Mouse (Mus musculus) intestine, postnatal 0 days (tissue): ENCODE measurements around the gene Sars2. TPM values are rescaled to one million over a fixed set of nuclear protein-coding genes. Genes with fewer than 3 reads are reported as not detected.

Source experiments
- ATAC-seq: fragments of 200-750 bp; cut with Nextera tagmentation; 2 replicates; pipeline ENCODE4 v1.8.0; 2017; ENCODE audit warnings: mild to moderate bottlenecking, moderate TSS enrichment, moderate library complexity
- H3K27ac ChIP-seq: fragments of 300-500 bp; sonication (generic); 2 replicates; pipeline ENCODE4 v1.5.1; 2014; ENCODE audit warnings: mild to moderate bottlenecking, low read depth, low read length, moderate library complexity
- H3K27me3 ChIP-seq: fragments of 300-500 bp; sonication (generic); replicated peaks from 2 replicates; pipeline ENCODE4 v1.6.1; 2014; ENCODE audit warnings: low read length, mixed read lengths; ENCODE audit not compliant: control insufficient read depth, insufficient read depth
- H3K36me3 ChIP-seq: fragments of 300-500 bp; sonication (generic); 2 replicates; pipeline ENCODE4 v1.6.1; 2014; ENCODE audit warnings: mild to moderate bottlenecking, moderate library complexity; ENCODE audit not compliant: control insufficient read depth, insufficient read depth
- H3K4me1 ChIP-seq: fragments of 300-500 bp; sonication (generic); replicated peaks from 2 replicates; pipeline ENCODE4 v1.6.1; 2014; ENCODE audit warnings: antibody characterized with exemption, low read length, mixed read lengths; ENCODE audit not compliant: control insufficient read depth, insufficient read depth
- H3K4me2 ChIP-seq: fragments of 300-500 bp; sonication (generic); replicated peaks from 2 replicates; pipeline ENCODE4 v1.6.1; 2014; ENCODE audit warnings: low read depth, mild to moderate bottlenecking, moderate library complexity
- H3K4me3 ChIP-seq: fragments of 300-500 bp; sonication (generic); 2 replicates; pipeline ENCODE4 v1.5.1; 2014; ENCODE audit warnings: low read depth, low read length
- H3K9ac ChIP-seq: fragments of 300-500 bp; sonication (generic); 2 replicates; pipeline ENCODE4 v1.6.1; 2014; ENCODE audit warnings: mild to moderate bottlenecking, low read depth, low read length
- H3K9me3 ChIP-seq: fragments of 300-500 bp; sonication (generic); 2 replicates; pipeline ENCODE4 v1.6.1; 2016; ENCODE audit warnings: mixed run types; ENCODE audit not compliant: control insufficient read depth
- CTCF ChIP-seq: sonication (generic); IDR thresholded peaks from 2 replicates; pipeline ENCODE4 v1.5.1; 2016; ENCODE audit warnings: low read depth, mild to moderate bottlenecking, control low read depth, antibody characterized with exemption, moderate library complexity
- WGBS: fragments of 180-500 bp; shearing (Covaris S2); extraction: QIAGEN DNeasy Blood & Tissue Kit; methylation state at CpG from one replicate; pipeline ENCODE4 v1.1.7; 2014; 5-methylcytosine and 5-hydroxymethylcytosine counted together
- polyA plus RNA-seq: library from polyadenylated mRNA; unstranded; fragments of >200 nt; fragmentation: Nextera tagmentation; extraction: Ambion mirVana; gene quantifications from 2 replicates; pipeline ENCODE4 v1.2.1, GENCODE M21; 2015

The Sars2 gene
- polyA plus RNA-seq = 8.6 and 9.9 TPM in 2 replicates

DNA sequence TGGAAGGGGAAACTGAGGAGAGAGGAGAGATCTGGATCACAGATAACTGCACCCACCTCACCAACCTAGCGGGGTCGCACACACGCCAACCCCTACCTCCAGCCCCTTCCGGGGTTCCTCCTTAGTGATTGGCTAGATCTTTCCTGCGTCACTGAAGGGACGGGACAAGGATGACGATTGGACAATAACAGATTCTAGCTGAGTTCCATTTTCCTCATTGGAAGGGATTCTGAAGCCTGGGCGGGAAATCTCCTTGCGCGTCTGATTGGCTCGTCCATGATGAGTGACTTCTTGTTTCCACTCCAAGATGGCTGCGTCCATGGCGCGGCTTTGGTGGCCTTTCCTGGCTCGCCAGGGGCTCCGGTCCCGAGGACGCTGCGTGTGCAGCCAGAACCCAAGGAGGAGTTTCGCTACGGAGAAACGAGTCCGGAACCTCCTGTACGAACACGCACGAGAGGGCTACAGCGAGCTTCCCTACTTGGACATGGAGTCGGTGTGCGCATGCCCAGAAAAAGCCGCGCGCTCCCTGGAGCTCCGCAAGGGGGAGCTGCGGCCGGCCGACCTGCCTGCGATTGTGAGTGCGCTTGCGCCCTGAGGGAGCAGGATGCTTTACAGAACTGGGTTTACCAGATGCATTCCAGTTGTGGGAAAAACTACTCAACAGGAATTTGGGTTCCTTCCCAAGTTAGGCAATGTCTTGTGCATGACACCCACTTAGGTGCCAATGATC lies at the start of gene Sars2, which contains the start of gene Mrps12:
Gene Sars2, plus strand, starts transcription at position 284 of the 730 bp plus-strand sequence.
Gene Mrps12, minus strand, starts transcription at position 112 of the 730 bp plus-strand sequence.
- Histone ChIP-seq H3K27me3 (no peaks in the 10 kb centered on the region), H3K4me1 (no peaks in the 10 kb centered on the region), H3K36me3 (peaks cover 32% of the 10 kb centered on the region), H3K4me2 (peak within 1 kb of the TSS; percentile 69), H3K4me3 (peak within 1 kb of the TSS; percentile 72), H3K27ac (peak within 1 kb of the TSS; percentile 60; the same call in 1 of the 2 replicates), H3K9ac (peak within 1 kb of the TSS; percentile 60), H3K9me3 (no peaks in the 10 kb centered on the region)
- WGBS = under 1% methylated on average over 39 of the region's 39 CpGs
- peak; percentile 95 for TF ChIP-seq CTCF
- peak; percentile 97 for ATAC-seq

DNA sequence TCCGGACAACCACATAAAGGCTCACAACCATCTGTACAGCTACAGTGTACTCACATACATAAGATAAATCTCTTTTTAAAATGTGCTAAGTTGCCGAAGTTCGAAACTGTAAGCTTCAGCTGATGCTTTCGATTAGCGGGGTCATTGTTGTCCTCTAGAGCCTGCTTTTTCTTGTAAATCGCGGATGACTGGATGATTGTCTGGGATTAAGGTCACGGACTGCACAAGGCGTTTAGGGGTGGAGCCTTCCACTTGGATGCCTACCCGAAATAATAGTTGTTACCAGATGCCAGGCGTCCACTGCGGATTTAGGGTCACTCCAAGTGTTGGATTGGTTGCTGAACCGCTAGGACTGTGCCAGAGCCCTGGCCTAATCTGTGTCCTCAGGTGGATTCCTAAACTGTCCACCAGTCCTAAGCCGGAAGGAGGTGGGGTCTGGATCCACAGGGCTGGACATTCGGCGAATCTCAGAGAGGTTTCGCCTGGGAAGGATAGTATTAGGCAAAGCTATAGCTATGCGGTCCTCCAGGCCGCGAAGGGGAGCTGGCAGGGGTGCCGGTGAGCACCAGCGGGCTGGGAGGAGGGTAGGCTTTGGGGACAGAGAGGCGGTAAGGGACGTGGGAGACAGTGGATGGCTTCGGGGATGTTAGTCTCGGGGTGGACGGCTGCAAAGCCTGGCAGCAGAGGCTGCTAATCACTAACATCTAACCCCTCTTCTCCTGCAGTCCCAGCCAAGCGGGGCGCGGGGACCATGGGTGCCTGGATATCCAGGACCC lies 49.1 kb upstream of the Sars2 start, which contains the start of gene Fbxo27:
Gene Fbxo27, plus strand, starts transcription at position 305 of the 776 bp plus-strand sequence.
- Histone ChIP-seq H3K9ac (0 out of 2 replicates have a peak within 1 kb of the TSS, but pooled peaks have one; percentile 13), H3K27ac (no peak within 1 kb of the TSS), H3K4me2 (peak within 1 kb of the TSS; percentile 79), H3K36me3 (no peaks in the 10 kb centered on the region), H3K27me3 (peaks cover 11% of the 10 kb centered on the region), H3K4me3 (peak within 1 kb of the TSS; percentile 41), H3K9me3 (no peaks in the 10 kb centered on the region), H3K4me1 (no peaks in the 10 kb centered on the region; the same call in 1 of the 2 replicates)
- no peak for TF ChIP-seq CTCF
- 47% methylated on average over 30 of the region's 30 CpGs for WGBS
- 0 out of 2 replicates have a peak, but pooled peaks have one; percentile 7 for ATAC-seq

DNA sequence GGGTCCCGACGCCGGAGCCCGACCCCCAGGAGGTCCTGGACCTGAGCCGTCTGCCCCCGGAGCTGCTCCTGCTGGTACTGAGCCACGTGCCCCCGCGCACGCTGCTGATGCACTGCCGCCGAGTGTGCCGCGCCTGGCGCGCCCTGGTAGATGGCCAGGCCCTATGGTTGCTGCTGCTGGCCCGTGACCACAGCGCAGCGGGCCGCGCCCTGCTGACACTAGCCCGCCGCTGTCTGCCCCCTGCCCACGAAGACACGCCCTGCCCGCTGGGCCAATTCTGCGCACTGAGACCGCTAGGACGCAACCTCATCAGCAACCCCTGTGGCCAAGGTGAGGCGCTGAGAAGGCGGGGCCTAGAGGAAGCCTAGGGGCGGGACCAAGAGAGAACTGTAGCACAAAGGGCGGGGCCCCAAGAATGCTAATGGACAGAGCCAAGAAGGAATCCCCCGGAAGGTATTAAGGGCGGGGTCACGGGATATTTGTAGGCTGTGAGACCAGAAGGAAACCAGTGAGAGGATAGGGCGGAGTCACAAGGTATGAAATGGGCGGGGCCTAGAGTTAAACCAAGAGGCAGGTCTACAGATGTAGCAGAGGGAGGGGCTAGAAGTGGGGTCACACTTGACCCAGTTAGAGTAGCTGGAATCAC lies 48.3 kb upstream of the Sars2 start:
- under 1% methylated on average over 36 of the region's 38 CpGs for WGBS
- TF ChIP-seq CTCF = 0 out of 2 replicates have a peak, but pooled peaks have one; percentile 6
- Histone ChIP-seq H3K9me3 (no peaks in the 10 kb centered on the region), H3K27me3 (peaks cover 11% of the 10 kb centered on the region), H3K4me2 (peak overlapping the region; percentile 79), H3K4me1 (no peaks in the 10 kb centered on the region; the same call in 1 of the 2 replicates), H3K4me3 (peak overlapping the region; percentile 41), H3K27ac (no peak overlapping the region), H3K36me3 (no peaks in the 10 kb centered on the region), H3K9ac (0 out of 2 replicates have a peak overlapping the region, but pooled peaks have one; percentile 13)
- ATAC-seq = peak; percentile 81

DNA sequence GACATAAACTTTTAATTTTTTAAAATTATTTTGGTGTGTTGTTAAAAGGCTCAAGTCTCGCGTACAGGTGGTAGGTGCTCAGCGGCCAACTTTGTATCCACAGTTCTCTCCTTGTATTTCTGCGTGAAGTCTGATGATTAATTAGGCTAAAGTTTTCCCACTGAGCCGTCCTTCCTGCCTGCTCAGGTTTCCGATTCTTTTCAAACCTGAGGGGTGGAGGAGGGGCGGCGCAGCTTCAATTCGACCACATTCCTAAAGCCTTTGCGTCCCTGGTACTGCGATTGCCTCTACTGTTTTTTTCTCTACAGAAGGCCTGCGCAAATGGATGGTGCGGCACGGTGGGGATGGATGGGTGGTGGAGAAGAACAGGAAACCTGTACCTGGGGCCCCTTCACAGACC lies 47.4 kb upstream of the Sars2 start:
- no peak overlapping the region for H3K4me3 ChIP-seq
- H3K9ac ChIP-seq = no peak overlapping the region
- H3K4me2 ChIP-seq = no peak overlapping the region
- no peak overlapping the region for H3K27ac ChIP-seq
- WGBS = 15% methylated on average over 14 of the region's 14 CpGs
- peaks cover 11% of the 10 kb centered on the region for H3K27me3 ChIP-seq
- no peaks in the 10 kb centered on the region for H3K9me3 ChIP-seq
- no peak for ATAC-seq
- H3K4me1 ChIP-seq = no peaks in the 10 kb centered on the region; the same call in 1 of the 2 replicates
- no peak for TF ChIP-seq CTCF
- no peaks in the 10 kb centered on the region for H3K36me3 ChIP-seq

DNA sequence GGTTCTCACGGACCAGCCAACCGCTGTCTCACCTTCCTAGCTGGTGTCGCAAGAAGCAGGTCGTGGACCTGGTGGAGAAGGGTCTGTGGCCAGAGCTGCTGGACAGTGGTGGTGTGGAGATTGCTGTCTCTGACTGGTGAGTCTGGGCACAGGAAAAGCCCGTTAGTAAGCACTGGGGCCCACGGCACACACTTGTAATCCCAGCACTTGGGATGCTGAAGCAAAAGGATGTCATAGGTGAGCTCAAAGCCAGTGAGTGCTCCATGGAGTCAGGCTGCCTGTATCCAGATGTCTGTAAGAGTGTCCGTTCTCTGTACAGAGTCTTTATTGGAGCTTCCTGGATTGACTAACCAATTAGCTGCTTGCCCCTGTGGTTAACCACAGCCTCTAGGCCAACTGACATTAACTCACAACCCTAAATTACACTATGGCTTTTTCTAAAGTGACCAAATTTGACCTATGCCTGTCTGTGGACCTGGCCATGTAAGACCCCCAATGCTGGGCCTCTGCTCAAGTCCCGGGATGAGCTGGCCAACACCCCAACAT lies 46.8 kb upstream of the Sars2 start:
- Histone ChIP-seq H3K4me1 (no peaks in the 10 kb centered on the region; the same call in 1 of the 2 replicates), H3K9me3 (no peaks in the 10 kb centered on the region), H3K27me3 (peaks cover 11% of the 10 kb centered on the region), H3K27ac (no peak overlapping the region), H3K36me3 (no peaks in the 10 kb centered on the region), H3K4me3 (no peak overlapping the region), H3K4me2 (no peak overlapping the region), H3K9ac (no peak overlapping the region)
- WGBS = 67% methylated on average over 8 of the region's 8 CpGs
- no peak for TF ChIP-seq CTCF
- ATAC-seq = no peak
